Mouse (Mus musculus) brain, embryonic 14.5 days (tissue): ENCODE results near the gene Mapkapk3. TPM values are rescaled to one million over a fixed set of nuclear protein-coding genes. Genes with fewer than 3 reads are reported as not detected.

Experiments
- DNase-seq: peaks from one replicate; pipeline ENCODE4 v3.0.0-alpha.2; 2011; ENCODE audit warnings: low read depth
- CTCF ChIP-seq: fragments of 200-500 bp; IDR thresholded peaks from 2 replicates; pipeline ENCODE4 v1.5.1; 2012; ENCODE audit warnings: inconsistent platforms, mild to moderate bottlenecking, moderate library complexity, borderline replicate concordance; ENCODE audit not compliant: insufficient read depth, insufficient read length; ENCODE audit errors: extremely low read depth
- POLR2A ChIP-seq: fragments of 200-500 bp; IDR thresholded peaks from 2 replicates; pipeline ENCODE4 v1.6.1; 2012; ENCODE audit warnings: mild to moderate bottlenecking, inconsistent platforms, borderline replicate concordance; ENCODE audit not compliant: poor library complexity, insufficient read depth, insufficient read length, severe bottlenecking; ENCODE audit errors: extremely low read depth
- polyA plus RNA-seq: library from polyadenylated mRNA; depleted of rRNA; stranded (reverse); fragments of >200 nt; gene quantifications from 2 replicates; pipeline ENCODE4 v1.2.3, GENCODE M21; 2012; rRNA removed

The Mapkapk3 gene
- 2.6 and 3.3 TPM in 2 replicates for polyA plus RNA-seq

GRCm38 (mm10) chr9:107289211-107290076 is at the start of gene Mapkapk3:
Gene Mapkapk3, minus strand, starts transcription at chr9:107289877.
- TF ChIP-seq POLR2A: no peak
- peak; percentile 49 for TF ChIP-seq CTCF

GRCm38 (mm10) chr9:107338172-107338883 is 48.7 kb upstream of the Mapkapk3 start, which contains the start of gene Hemk1:
Gene Hemk1, minus strand, starts transcription at chr9:107338350.
- TF ChIP-seq CTCF (no peak), POLR2A (no peak)
- peak; percentile 94 for DNase-seq

More at GRCm38 (mm10) chr9:107289211-107290076, at the start of gene Mapkapk3:
- peak; percentile 81 for DNase-seq

- no peak for TF ChIP-seq CTCF
- no peak for TF ChIP-seq POLR2A
- no peak for DNase-seq
These were observed 46.7 kb upstream of the Mapkapk3 start for GRCm38 (mm10) chr9:107336386-107336785.

- no peak for TF ChIP-seq POLR2A
- TF ChIP-seq CTCF: peak; percentile 88
- DNase-seq: peak; percentile 66
These were observed 46.2 kb upstream of the Mapkapk3 start for GRCm38 (mm10) chr9:107335909-107336308.

DNA sequence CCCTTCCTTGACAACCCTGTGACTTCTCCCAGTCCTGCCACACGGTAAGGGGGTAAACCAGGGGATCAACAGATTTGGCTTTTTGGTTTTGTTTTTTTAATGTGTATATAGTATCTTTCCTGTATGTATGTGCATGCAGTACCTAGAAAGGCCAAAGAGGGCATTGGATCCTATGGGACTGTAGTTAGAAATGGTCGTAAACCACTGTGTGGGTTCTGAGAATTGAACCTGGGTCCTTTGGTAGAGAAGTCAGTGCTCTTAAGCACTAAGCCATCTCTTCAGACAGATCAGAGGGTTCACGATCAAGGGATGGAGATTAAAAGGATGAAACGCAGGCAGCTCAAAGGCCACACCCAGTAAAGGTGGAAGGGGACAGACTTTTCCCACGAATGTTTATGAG is 45.4 kb upstream of the Mapkapk3 start:
- TF ChIP-seq CTCF (no peak), POLR2A (no peak)
- DNase-seq: no peak

DNA sequence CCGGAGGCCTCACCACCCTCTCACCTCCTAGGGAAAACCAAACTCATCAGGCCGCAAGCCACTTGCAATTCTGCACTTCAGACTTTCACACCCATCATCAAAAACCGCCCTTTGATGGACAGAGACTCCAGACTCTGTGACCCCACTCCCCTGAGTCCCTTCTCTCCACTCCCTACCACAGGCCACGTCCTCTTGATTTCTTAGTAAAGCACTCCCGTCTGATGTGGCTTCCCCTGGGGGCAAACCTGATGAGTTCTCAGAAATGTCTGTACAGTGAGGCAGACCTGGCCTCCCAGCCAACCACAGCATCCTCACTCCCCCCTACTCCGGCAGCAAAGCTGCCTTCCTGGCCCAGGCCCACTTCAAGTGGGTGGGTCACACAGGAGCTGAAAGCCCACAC is 44.7 kb upstream of the Mapkapk3 start:
- TF ChIP-seq POLR2A (no peak), CTCF (no peak)
- no peak for DNase-seq

- no peak for DNase-seq
These were observed 44.0 kb upstream of the Mapkapk3 start for GRCm38 (mm10) chr9:107333686-107334085.

GRCm38 (mm10) chr9:107330791-107331190 is 41.1 kb upstream of the Mapkapk3 start:
- no peak for DNase-seq

More at GRCm38 (mm10) chr9:107333686-107334085, 44.0 kb upstream of the Mapkapk3 start:
- TF ChIP-seq CTCF (no peak), POLR2A (no peak)

DNA sequence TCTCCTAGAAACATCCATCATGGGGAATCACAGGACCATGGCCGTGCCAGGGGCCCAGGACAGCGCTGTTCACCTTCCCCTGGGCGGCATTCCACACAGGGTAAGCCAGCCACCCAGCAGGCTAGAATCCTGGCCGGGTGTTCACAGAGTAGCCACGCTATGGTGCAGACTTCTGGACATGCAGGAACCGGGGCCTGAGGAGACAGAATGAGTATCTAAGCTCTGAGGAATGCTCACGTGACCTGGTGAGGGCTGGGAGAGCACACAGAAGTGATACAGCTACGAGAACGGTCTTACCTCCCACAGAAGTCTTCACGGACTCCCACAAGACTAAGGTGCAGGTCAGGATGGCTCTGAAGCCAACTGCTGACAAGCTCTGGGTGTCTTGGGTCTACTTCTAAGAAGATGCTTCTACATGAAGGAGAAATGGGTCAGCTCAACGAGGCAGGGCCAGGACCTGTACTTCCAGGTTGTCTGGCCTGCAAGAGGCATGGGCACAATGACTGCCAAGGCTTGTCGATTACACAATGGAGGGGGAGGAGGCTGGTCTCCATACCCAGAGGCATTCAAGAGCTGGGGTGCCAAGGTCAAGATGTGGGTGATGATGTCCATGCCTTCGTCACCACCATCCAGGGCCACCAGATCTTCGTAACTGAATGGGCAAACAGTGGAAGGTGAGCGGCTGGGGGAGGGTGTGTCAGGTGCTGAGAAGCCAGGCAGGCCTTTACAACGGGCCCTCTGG is 38.4 kb upstream of the Mapkapk3 start:
- TF ChIP-seq POLR2A (no peak), CTCF (no peak)
- DNase-seq: no peak

More at GRCm38 (mm10) chr9:107330791-107331190, 41.1 kb upstream of the Mapkapk3 start:
- no peak for TF ChIP-seq CTCF
- TF ChIP-seq POLR2A: no peak

DNA sequence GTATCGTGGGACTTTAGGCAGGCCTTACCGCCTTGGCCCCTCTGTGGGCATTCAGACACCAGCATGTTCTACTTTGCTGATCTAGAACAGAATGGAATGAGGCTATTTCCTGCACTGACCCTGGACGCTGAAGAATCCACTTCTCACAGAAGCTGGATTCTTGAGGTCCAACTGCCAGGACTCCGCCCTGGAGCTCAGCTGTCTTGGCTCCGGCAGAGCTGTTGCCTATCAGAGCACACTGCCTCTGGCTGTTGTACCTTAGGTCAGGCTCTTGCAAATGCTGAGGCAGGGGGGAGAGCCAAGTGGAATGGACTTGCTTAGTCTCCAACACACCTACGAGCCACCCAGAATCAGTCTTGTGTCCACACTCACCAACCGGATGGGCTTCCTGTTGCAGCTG is 36.2 kb upstream of the Mapkapk3 start:
- DNase-seq: no peak
- no peak for TF ChIP-seq CTCF
- no peak for TF ChIP-seq POLR2A

DNA sequence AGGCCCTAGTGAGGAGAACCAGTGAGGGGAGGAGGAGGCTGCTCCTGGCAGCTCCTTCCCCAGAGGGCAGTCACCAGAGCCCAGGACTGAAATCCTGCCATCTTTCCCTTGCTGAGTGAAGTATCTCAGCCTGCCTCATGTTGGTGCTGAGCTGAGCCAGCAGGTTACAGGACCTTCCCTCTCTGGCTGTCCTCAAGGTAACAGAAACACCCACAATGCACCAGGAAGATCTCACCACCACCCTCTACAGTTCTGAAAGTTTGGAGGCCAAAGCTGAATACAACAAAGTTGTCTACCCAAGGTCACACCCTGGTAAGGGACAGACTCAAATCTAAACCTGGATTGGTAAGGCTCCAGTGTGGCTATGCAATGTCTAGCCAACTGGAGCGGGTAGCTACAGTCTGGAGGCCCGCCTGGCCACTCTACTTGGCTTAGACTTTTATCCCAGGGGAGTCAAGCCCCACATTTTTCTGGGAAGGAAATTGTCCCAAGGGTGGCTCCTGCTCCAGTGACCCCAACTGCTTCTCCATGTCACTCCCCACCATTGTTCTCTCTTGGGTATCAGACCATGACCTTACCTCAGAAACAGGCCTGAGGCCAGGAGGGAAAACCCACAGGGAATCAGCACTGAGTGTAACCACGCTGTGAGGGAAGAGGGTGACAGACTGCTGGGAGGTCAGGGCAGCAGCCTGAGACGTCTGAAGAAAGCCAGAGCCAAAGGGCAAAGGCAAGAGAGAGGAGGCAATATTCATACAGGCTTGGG is 35.3 kb upstream of the Mapkapk3 start:
- DNase-seq: no peak
- TF ChIP-seq CTCF: no peak
- no peak for TF ChIP-seq POLR2A
